Mouse (Mus musculus) brain, embryonic 14.5 days (tissue): ENCODE results near the gene Nudcd3.

Experiments
- CTCF ChIP-seq: fragments of 200-500 bp; IDR thresholded peaks from 2 replicates; pipeline ENCODE4 v1.5.1; 2012; ENCODE audit warnings: inconsistent platforms, mild to moderate bottlenecking, moderate library complexity, borderline replicate concordance; ENCODE audit not compliant: insufficient read depth, insufficient read length; ENCODE audit errors: extremely low read depth
- POLR2A ChIP-seq: fragments of 200-500 bp; IDR thresholded peaks from 2 replicates; pipeline ENCODE4 v1.6.1; 2012; ENCODE audit warnings: mild to moderate bottlenecking, inconsistent platforms, borderline replicate concordance; ENCODE audit not compliant: poor library complexity, insufficient read depth, insufficient read length, severe bottlenecking; ENCODE audit errors: extremely low read depth

GRCm38 (mm10) chr11:6086991-6087390 is 113.2 kb downstream of the Nudcd3 start:
- TF ChIP-seq CTCF: no peak
- no peak for TF ChIP-seq POLR2A
